Mouse (Mus musculus) spleen, postnatal 14 days (tissue): ENCODE data around the gene Sdc4.
A peak's percentile ranks its signal among the peaks of the same experiment; 100 is the strongest.

Source experiments
- DNase-seq, 2 experiments: peaks; one replicate each; pipeline ENCODE4 v3.0.0; 2021 to 2022; ENCODE audit warnings: low spot score in 2 of 2

Sdc4 gene

DNA sequence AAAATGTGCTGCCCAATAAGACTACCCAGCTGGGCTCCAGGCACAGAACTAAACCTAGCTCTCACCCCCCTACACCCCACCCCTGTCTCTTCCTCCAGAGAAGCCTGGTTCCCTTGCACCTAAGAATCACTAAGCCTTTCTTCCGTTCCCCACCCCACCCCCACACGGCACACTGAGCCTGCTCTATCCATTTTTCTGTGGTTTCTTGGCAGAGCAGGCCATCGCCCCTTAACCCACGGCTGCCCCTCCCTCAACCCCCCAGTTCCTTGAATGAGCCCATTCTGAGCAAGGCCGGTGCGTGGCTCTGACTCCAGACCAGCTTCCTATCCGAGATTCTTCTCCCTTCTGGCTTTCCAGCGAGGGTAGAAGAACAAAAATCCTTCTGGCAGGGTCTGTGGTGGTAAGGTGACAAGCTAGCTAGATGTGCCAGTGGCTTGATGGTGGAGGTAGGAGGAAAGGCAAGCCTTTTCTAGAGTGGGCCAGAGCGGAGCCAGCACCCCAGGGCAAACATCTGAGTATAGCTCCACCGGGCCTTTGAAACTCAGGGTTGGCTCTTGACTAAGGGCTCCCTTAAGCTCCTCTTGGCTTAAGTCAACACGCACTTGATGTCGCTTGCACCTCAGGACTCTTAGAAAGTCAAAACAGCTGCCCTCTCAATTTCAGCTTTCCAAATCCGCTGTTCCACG is 40.1 kb downstream of the Sdc4 start:
- no peak for DNase-seq

DNA sequence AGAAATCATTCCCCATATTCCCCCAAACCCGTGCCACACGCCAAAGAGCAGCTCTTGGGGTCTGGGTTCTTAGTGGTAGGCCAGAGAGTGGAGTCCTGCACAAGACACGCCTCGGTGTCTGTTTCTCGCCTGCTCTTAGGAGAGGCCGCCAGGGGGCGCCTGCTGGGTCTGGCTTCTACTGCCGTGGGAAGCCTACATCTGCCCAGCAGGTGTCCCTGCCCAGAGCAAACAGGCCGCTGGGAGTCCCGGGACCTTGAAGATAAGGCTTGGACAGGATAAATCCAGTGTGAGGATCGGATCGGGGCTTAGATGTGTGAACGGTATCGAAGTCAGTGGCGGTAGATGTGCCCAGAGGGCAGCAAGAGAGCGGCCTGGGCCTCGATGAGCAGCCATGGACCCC is 40.8 kb downstream of the Sdc4 start, which contains the start of gene Rbpjl:
Gene Rbpjl, plus strand, starts transcription at position 236 of the 400 bp plus-strand sequence.
- DNase-seq, result peak; percentile 44 to 68

- no peak for DNase-seq
Measured at GRCm38 (mm10) chr2:164396911-164397310, 46.8 kb downstream of the Sdc4 start.

DNA sequence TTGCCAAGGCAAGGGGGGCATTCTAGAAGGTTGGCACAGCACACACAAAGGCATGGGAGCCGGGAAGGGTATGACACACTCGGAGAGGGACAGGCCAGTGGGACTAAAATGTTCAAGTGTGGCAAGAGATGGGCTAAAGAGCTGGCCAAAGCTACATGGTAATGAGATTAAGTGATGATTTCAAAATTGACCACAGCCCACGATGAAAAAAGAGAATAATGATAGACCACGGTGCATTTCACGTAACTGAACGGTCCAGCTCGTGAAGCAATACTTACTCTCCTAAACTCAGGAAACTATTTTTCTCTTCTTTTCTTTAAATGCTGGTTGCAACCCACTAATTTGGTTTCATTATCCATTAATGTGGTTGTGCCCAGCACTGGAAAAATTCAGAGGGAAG is 47.6 kb downstream of the Sdc4 start:
- no peak for DNase-seq

GRCm38 (mm10) chr2:164393126-164393525 is 50.6 kb downstream of the Sdc4 start:
- DNase-seq, result no peak

- DNase-seq, result peak; percentile 60 to 74
Measured at GRCm38 (mm10) chr2:164389499-164389898, 54.2 kb downstream of the Sdc4 start.

DNA sequence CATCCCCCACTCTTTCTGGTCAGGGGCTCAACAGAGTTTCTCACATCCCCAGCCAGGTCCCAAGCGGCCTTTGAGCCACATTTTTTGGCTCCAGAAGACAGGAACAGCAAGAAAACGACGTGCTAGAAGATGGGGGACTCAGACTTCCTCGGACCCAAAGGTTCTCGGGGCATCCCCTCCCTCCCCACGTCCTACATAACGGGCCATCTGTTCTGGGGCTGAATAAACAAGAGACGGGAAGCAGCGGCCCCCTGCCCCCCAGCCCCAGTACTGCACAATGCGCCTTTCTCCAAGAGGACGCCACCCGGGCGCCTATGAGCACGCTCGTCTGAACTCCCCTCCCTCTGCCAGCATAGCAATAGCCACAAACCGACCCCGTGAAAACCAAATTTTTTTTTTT is 54.7 kb downstream of the Sdc4 start, which contains the start of gene Slpi:
Gene Slpi, minus strand, starts transcription at position 76 of the 400 bp plus-strand sequence.
- DNase-seq, result no peak

- DNase-seq, result peak; percentile 25 to 52
Measured at GRCm38 (mm10) chr2:164386953-164387352, 56.7 kb downstream of the Sdc4 start.

DNA sequence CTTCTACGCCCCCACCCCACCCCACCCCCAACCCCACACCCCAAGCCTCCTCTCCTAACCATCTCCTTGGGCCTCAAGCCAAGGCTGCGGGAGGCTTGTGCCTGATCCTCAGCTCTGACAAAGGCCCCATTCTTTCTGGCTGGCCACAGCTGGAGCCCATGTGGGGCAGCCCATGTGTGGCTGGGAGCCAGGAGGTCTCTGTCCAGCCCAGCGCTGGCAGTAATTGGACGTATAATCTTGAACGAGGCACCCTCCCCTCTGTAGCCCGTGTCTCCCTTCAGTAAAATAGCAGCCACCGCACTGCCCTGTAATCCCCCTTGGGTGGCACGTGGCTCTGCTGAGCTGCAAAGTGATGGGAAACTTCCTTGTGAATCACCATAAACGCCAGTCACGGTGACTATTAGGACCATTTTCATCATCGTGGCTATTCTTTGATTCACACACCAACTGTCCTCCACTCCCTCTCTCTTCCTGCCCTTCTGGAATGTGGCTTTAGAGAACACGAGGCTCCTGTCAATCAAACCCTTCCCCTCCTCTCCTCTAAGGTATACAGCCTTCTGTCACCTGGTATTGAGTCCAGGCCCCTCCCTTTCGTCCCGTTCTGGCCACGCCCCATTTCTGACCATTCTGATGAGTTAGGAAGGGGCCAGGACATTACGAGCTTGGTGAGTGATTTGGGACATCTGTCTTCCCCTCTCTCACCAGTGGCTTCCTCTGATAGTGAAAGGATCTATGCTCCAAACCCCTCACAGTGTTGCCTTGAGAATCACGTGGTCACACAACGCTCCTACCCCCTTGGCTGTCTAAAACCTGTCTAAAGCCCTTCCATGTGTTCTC is 57.5 kb downstream of the Sdc4 start:
- no peak for DNase-seq

- no peak for DNase-seq
Measured at GRCm38 (mm10) chr2:164383656-164384399, 59.9 kb downstream of the Sdc4 start.

GRCm38 (mm10) chr2:164382971-164383370 is 60.7 kb downstream of the Sdc4 start:
- no peak for DNase-seq

DNA sequence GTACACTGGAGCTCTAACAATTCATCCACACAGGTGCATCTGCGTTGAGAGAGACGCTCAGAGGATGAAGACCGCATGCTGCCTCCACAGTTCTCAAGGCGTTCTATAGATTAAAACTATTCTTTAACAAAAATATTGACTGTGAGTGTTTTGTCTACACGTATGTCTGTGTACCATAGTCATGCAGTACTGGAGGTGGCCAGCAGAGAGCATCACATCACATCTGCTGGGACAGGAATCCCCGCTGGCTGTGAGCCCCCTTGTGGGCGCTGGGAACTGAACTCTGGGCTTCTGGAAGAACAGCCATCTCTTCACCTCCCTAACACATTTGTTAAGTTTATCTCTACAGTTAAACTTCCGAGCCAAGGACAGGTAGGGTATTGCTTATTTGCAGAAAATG is 62.0 kb downstream of the Sdc4 start:
- no peak for DNase-seq

- no peak for DNase-seq
Measured at GRCm38 (mm10) chr2:164377478-164378426, 65.9 kb downstream of the Sdc4 start.
